Mouse (Mus musculus) neural tube, embryonic 15.5 days (tissue): Measurements from ENCODE around the gene Kcnq4. TPM values are rescaled to one million over a fixed set of nuclear protein-coding genes. Genes with fewer than 3 reads are reported as not detected.
A peak's percentile ranks its signal among the peaks of the same experiment; 100 is the strongest.

Experiments
- ATAC-seq: fragments of 200-750 bp; cut with Nextera tagmentation; 2 replicates; pipeline ENCODE4 v1.8.0; 2017; ENCODE audit warnings: mild to moderate bottlenecking, moderate TSS enrichment, moderate library complexity; ENCODE audit not compliant: low FRiP score
- H3K27ac ChIP-seq: fragments of 300-500 bp; sonication (generic); replicated peaks from 2 replicates; pipeline ENCODE4 v1.5.1; 2015; ENCODE audit warnings: mild to moderate bottlenecking, inconsistent platforms
- H3K27me3 ChIP-seq: fragments of 300-500 bp; sonication (generic); replicated peaks from 2 replicates; pipeline ENCODE4 v1.6.1; 2015; ENCODE audit warnings: inconsistent platforms
- H3K36me3 ChIP-seq: fragments of 300-500 bp; sonication (generic); 2 replicates; pipeline ENCODE4 v1.6.1; 2015; ENCODE audit warnings: inconsistent platforms
- H3K4me1 ChIP-seq: fragments of 300-500 bp; sonication (generic); 2 replicates; pipeline ENCODE4 v1.6.1; 2015; ENCODE audit warnings: inconsistent platforms
- H3K4me2 ChIP-seq: fragments of 300-500 bp; sonication (generic); 2 replicates; pipeline ENCODE4 v1.6.1; 2015; ENCODE audit warnings: inconsistent platforms, mild to moderate bottlenecking, moderate library complexity
- H3K4me3 ChIP-seq: fragments of 300-500 bp; sonication (generic); replicated peaks from 2 replicates; pipeline ENCODE4 v1.5.1; 2015; ENCODE audit warnings: mild to moderate bottlenecking, inconsistent platforms
- H3K9ac ChIP-seq: fragments of 300-500 bp; sonication (generic); replicated peaks from 2 replicates; pipeline ENCODE4 v1.6.1; 2015; ENCODE audit warnings: mild to moderate bottlenecking, inconsistent platforms
- H3K9me3 ChIP-seq: fragments of 300-500 bp; sonication (generic); replicated peaks from 2 replicates; pipeline ENCODE4 v1.6.1; 2016; ENCODE audit warnings: inconsistent platforms
- WGBS: fragments of 180-500 bp; shearing (Covaris S2); methylation state at CpG from one replicate; pipeline ENCODE4 v1.1.7; 2015; ENCODE audit warnings: mixed read lengths; 5-methylcytosine and 5-hydroxymethylcytosine counted together
- polyA plus RNA-seq: library from polyadenylated mRNA; unstranded; fragments of >200 nt; fragmentation: Nextera tagmentation; extraction: Ambion mirVana; gene quantifications from 2 replicates; pipeline ENCODE4 v1.2.1, GENCODE M21; 2015

The Kcnq4 gene
- polyA plus RNA-seq, 1 experiment from 2014 or later: 6.7 TPM

- Histone ChIP-seq H3K9me3 (no peaks in the 10 kb centered on the region), H3K4me1 (peaks cover 25% of the 10 kb centered on the region), H3K4me3 (peak overlapping the region; percentile 46), H3K4me2 (peak overlapping the region; percentile 93), H3K27ac (no peak overlapping the region), H3K36me3 (no peaks in the 10 kb centered on the region), H3K27me3 (peaks cover 39% of the 10 kb centered on the region), H3K9ac (peak overlapping the region; percentile 46)
- ATAC-seq: no peak
- 15% methylated on average over 10 of the region's 10 CpGs for WGBS
Measured at GRCm38 (mm10) chr4:120667555-120667954, 80.9 kb downstream of the Kcnq4 start.

DNA sequence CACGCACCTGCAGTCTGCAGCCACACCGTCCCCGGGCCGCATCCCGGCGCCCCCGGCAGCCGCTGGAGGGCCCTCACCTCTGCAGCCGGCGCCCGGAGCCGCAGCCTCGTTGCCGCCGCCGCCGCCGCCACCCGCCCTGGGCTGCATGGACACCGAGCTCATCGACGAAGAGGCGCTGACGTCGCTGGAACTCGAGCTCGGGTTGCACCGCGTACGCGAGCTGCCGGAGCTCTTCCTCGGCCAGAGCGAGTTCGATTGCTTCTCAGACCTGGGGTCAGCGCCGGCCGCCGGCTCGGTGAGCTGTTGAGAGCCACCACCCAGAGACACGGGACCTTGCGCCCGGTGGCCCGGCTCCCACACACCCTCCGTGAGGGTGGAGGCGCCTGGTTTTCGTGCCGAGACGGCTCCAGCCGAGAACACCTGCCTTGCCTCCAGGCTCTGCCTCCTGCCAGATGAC lies 81.3 kb downstream of the Kcnq4 start:
- Histone ChIP-seq H3K9ac (peak overlapping the region; percentile 46), H3K36me3 (no peaks in the 10 kb centered on the region), H3K4me3 (peak overlapping the region; percentile 46), H3K27me3 (peaks cover 39% of the 10 kb centered on the region), H3K4me1 (peaks cover 25% of the 10 kb centered on the region), H3K9me3 (no peaks in the 10 kb centered on the region), H3K27ac (no peak overlapping the region), H3K4me2 (peak overlapping the region; percentile 93)
- WGBS: under 1% methylated on average over 49 of the region's 50 CpGs
- peak; percentile 70 for ATAC-seq

- peak within 1 kb of the TSS; percentile 93 for H3K4me2 ChIP-seq
- peaks cover 25% of the 10 kb centered on the region for H3K4me1 ChIP-seq
- H3K9ac ChIP-seq: peak within 1 kb of the TSS; percentile 46
- H3K27me3 ChIP-seq: peaks cover 43% of the 10 kb centered on the region
- no peaks in the 10 kb centered on the region for H3K36me3 ChIP-seq
- no peaks in the 10 kb centered on the region for H3K9me3 ChIP-seq
- peak within 1 kb of the TSS; percentile 46 for H3K4me3 ChIP-seq
- ATAC-seq: peak; percentile 91
- H3K27ac ChIP-seq: no peak within 1 kb of the TSS
- WGBS: under 1% methylated on average over 50 of the region's 50 CpGs
Measured at GRCm38 (mm10) chr4:120666358-120667024, 81.9 kb downstream of the Kcnq4 start, which contains the start of gene Cited4. TSS of gene Cited4 (plus strand) at chr4:120666572.

GRCm38 (mm10) chr4:120665782-120666181 lies 82.6 kb downstream of the Kcnq4 start:
- peak overlapping the region; percentile 93 for H3K4me2 ChIP-seq
- H3K27me3 ChIP-seq: peaks cover 43% of the 10 kb centered on the region
- H3K36me3 ChIP-seq: no peaks in the 10 kb centered on the region
- H3K4me1 ChIP-seq: peaks cover 25% of the 10 kb centered on the region
- 9% methylated on average over 7 of the region's 7 CpGs for WGBS
- no peak overlapping the region for H3K4me3 ChIP-seq
- no peak overlapping the region for H3K27ac ChIP-seq
- ATAC-seq: peak; percentile 49; the same call in 1 of the 2 replicates
- no peak overlapping the region for H3K9ac ChIP-seq
- no peaks in the 10 kb centered on the region for H3K9me3 ChIP-seq

DNA sequence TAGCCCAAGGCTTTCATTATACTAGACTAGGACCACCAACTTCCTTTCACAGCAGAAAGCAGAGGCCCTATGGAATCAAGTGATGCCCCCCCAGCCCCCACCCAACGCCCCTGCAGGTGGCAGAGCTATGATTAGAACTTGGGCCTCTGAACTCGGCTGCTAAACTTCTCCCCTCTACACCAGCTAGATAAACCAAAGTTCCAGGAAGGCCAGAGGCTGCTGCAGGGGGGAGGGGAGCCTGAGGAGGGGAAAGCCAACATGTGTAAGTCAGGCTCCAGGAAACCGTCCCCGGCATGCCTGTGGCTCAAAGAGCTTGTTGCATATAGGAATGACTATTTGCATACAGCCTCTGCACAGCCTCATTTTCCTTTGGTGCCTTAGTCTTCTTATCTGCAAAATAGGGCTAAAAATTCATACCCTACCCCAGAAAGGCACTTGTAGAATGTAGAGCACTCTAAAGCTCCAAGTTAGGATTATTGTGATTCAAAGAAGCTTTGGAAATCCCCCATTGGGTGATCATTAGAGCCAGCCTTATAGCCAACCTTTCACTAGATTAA lies 83.2 kb downstream of the Kcnq4 start:
- Histone ChIP-seq H3K4me3 (no peak overlapping the region), H3K4me1 (peaks cover 25% of the 10 kb centered on the region), H3K9me3 (no peaks in the 10 kb centered on the region), H3K4me2 (no peak overlapping the region), H3K9ac (no peak overlapping the region), H3K27ac (no peak overlapping the region), H3K27me3 (peaks cover 41% of the 10 kb centered on the region), H3K36me3 (no peaks in the 10 kb centered on the region)
- no peak for ATAC-seq
- WGBS: 30% methylated on average over 4 of the region's 4 CpGs

GRCm38 (mm10) chr4:120664601-120665000 lies 83.8 kb downstream of the Kcnq4 start:
- H3K4me3 ChIP-seq: no peak overlapping the region
- no peaks in the 10 kb centered on the region for H3K9me3 ChIP-seq
- H3K9ac ChIP-seq: no peak overlapping the region
- H3K4me1 ChIP-seq: peaks cover 25% of the 10 kb centered on the region
- H3K27ac ChIP-seq: no peak overlapping the region
- WGBS: 82% methylated on average over 2 of the region's 2 CpGs
- no peak for ATAC-seq
- no peaks in the 10 kb centered on the region for H3K36me3 ChIP-seq
- H3K27me3 ChIP-seq: peaks cover 37% of the 10 kb centered on the region
- no peak overlapping the region for H3K4me2 ChIP-seq

- Histone ChIP-seq H3K4me1 (peaks cover 4% of the 10 kb centered on the region; the same call in 1 of the 2 replicates), H3K9me3 (no peaks in the 10 kb centered on the region), H3K36me3 (no peaks in the 10 kb centered on the region), H3K9ac (no peak overlapping the region), H3K4me2 (no peak overlapping the region), H3K4me3 (no peak overlapping the region), H3K27me3 (0 out of 2 replicates have a peak, but pooled peaks cover 8% of the 10 kb centered on the region), H3K27ac (no peak overlapping the region)
- WGBS: 74% methylated on average over 4 of the region's 4 CpGs
- ATAC-seq: no peak
Measured at GRCm38 (mm10) chr4:120660485-120660884, 87.9 kb downstream of the Kcnq4 start.

DNA sequence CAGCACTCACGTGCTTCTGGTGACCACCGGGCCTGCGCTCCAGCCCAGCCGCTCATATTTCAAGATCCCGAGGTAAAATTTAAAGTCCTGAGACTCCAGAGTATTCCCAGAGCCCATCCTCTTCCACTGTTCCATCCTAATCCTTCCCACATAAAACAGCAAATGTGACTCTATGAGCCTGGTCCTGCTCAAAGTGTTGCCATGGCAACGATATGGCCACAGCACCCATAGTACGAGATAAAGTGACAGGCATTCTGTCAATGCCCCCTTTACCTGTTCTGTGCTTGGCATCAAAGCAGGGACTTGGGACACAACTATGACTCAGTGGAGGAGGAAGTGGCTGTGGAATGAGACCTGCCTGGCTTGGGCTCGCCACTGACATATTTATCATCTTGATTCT lies 92.5 kb downstream of the Kcnq4 start:
- H3K4me2 ChIP-seq: no peak overlapping the region
- H3K4me3 ChIP-seq: no peak overlapping the region
- WGBS: 74% methylated on average over 8 of the region's 8 CpGs
- no peak for ATAC-seq
- H3K9ac ChIP-seq: no peak overlapping the region
- H3K27ac ChIP-seq: no peak overlapping the region
- H3K9me3 ChIP-seq: no peaks in the 10 kb centered on the region
- no peaks in the 10 kb centered on the region for H3K27me3 ChIP-seq
- H3K4me1 ChIP-seq: no peaks in the 10 kb centered on the region
- H3K36me3 ChIP-seq: no peaks in the 10 kb centered on the region

GRCm38 (mm10) chr4:120650208-120650592 lies 98.2 kb downstream of the Kcnq4 start:
- peak; percentile 34; the same call in 1 of the 2 replicates for ATAC-seq
- H3K27ac ChIP-seq: no peak overlapping the region
- peaks cover 18% of the 10 kb centered on the region for H3K27me3 ChIP-seq
- peaks cover 12% of the 10 kb centered on the region for H3K4me1 ChIP-seq
- H3K9ac ChIP-seq: peak overlapping the region; percentile 68
- WGBS: 21% methylated on average over 7 of the region's 7 CpGs
- H3K4me2 ChIP-seq: peak overlapping the region; percentile 97
- H3K36me3 ChIP-seq: no peaks in the 10 kb centered on the region
- H3K4me3 ChIP-seq: peak overlapping the region; percentile 55
- no peaks in the 10 kb centered on the region for H3K9me3 ChIP-seq

GRCm38 (mm10) chr4:120649369-120650207 lies 98.8 kb downstream of the Kcnq4 start:
- Histone ChIP-seq H3K4me3 (peak overlapping the region; percentile 55), H3K9ac (peak overlapping the region; percentile 68), H3K9me3 (no peaks in the 10 kb centered on the region), H3K27me3 (peaks cover 19% of the 10 kb centered on the region), H3K36me3 (no peaks in the 10 kb centered on the region), H3K27ac (no peak overlapping the region), H3K4me1 (peaks cover 12% of the 10 kb centered on the region), H3K4me2 (peak overlapping the region; percentile 97)
- 4% methylated on average over 49 of the region's 55 CpGs for WGBS
- peak; percentile 82 for ATAC-seq
